In the genomic region with DNA sequence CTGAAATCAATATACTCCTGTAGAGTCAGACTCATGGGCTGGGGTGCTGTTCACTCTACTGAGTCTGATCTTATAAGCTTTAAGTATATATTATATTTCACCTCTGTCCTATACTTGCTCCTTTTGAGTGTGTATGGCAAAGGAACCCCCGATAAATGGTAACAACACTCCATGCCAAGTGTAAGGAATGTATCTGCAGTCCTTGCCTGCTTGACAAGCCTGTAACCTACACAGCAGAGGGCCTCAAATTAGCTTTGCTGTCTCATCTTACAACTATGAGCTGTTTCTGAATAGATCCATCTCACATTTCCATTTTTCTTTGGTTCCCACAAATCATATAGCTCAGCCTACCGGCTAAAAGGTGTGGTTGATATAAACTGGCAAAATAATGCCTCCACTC, we compare ENCODE assay signal across 34 mouse cellular contexts. TPM values are rescaled to one million over a fixed set of nuclear protein-coding genes. Genes with fewer than 3 reads are reported as not detected.
"Had no signal": no experiment of that assay in that cellular context is flagged by ENCODE, and none has a peak within 500 bp of the region (broad histone marks: within the 10 kb centered on the region; RNA-seq: fewer than 3 reads in every experiment).

No protein-coding gene starts in this region.

- H3K9ac ChIP-seq: limb, embryonic 12.5 days; limb, embryonic 13.5 days; limb, embryonic 15.5 days; liver, embryonic 12.5 days; liver, embryonic 13.5 days; liver, embryonic 14.5 days; liver, embryonic 15.5 days; liver, postnatal 0 days; lung, embryonic 14.5 days; lung, embryonic 15.5 days; midbrain, embryonic 12.5 days; midbrain, embryonic 13.5 days; midbrain, embryonic 15.5 days; neural tube, embryonic 12.5 days had no signal

- H3K4me3 ChIP-seq: limb, embryonic 10.5 days; limb, embryonic 12.5 days; limb, embryonic 13.5 days; limb, embryonic 15.5 days; liver, embryonic 12.5 days; liver, embryonic 13.5 days; liver, embryonic 15.5 days; lung, embryonic 15.5 days; megakaryocyte, embryonic 14.5 days; midbrain, embryonic 10.5 days; midbrain, embryonic 12.5 days; midbrain, embryonic 13.5 days; midbrain, embryonic 15.5 days; myocyte; neural tube, embryonic 12.5 days had no signal

- H3K27me3 ChIP-seq: limb, embryonic 12.5 days; limb, embryonic 13.5 days; limb, embryonic 15.5 days; liver, embryonic 12.5 days; liver, embryonic 13.5 days; liver, embryonic 15.5 days; lung, embryonic 15.5 days; midbrain, embryonic 12.5 days; midbrain, embryonic 13.5 days; midbrain, embryonic 15.5 days; neural tube, embryonic 12.5 days had no signal

- DNase-seq: left cerebral cortex, postnatal 4 days; liver; liver, embryonic 13.5 days; liver, postnatal 0 days; lung, adult 18-20 months; lung, adult 2 months; lung, embryonic 14.5 days; lung, postnatal 10 days; lung, postnatal 14 days; lung, postnatal 36 days; lung, postnatal 4 days; midbrain, embryonic 14.5 days had no signal

- H3K9me3 ChIP-seq: limb, embryonic 10.5 days; limb, embryonic 12.5 days; limb, embryonic 13.5 days; limb, embryonic 15.5 days; liver, embryonic 12.5 days; liver, embryonic 13.5 days; liver, embryonic 15.5 days; lung, embryonic 15.5 days; midbrain, embryonic 12.5 days; midbrain, embryonic 13.5 days; midbrain, embryonic 15.5 days; neural tube, embryonic 12.5 days had no signal

- H3K4me1 ChIP-seq: limb, embryonic 10.5 days; limb, embryonic 12.5 days; limb, embryonic 13.5 days; limb, embryonic 15.5 days; liver, embryonic 12.5 days; liver, embryonic 13.5 days; liver, embryonic 15.5 days; lung, embryonic 15.5 days; megakaryocyte, embryonic 14.5 days; midbrain, embryonic 10.5 days; midbrain, embryonic 12.5 days; midbrain, embryonic 13.5 days; midbrain, embryonic 15.5 days; neural tube, embryonic 12.5 days had no signal

- ATAC-seq: liver, embryonic 12.5 days; liver, postnatal 0 days; lung, postnatal 0 days; midbrain, embryonic 13.5 days; midbrain, embryonic 15.5 days; midbrain, embryonic 16.5 days had no signal

- H3K36me3 ChIP-seq: limb, embryonic 10.5 days; limb, embryonic 12.5 days; limb, embryonic 13.5 days; limb, embryonic 15.5 days; liver, embryonic 12.5 days; liver, embryonic 13.5 days; liver, embryonic 15.5 days; lung, embryonic 15.5 days; midbrain, embryonic 10.5 days; midbrain, embryonic 12.5 days; midbrain, embryonic 13.5 days; midbrain, embryonic 15.5 days; neural tube, embryonic 12.5 days had no signal

- H3K27ac ChIP-seq: limb, embryonic 10.5 days; limb, embryonic 12.5 days; limb, embryonic 13.5 days; limb, embryonic 15.5 days; liver, embryonic 12.5 days; liver, embryonic 13.5 days; liver, embryonic 14.5 days; liver, embryonic 15.5 days; lung, embryonic 15.5 days; macrophage; midbrain, embryonic 10.5 days; midbrain, embryonic 12.5 days; midbrain, embryonic 13.5 days; midbrain, embryonic 15.5 days; neural tube, embryonic 12.5 days had no signal

- H3K4me2 ChIP-seq: limb, embryonic 12.5 days; limb, embryonic 13.5 days; limb, embryonic 15.5 days; liver, embryonic 11.5 days; liver, embryonic 12.5 days; liver, embryonic 13.5 days; liver, embryonic 15.5 days; lung, embryonic 14.5 days; lung, embryonic 15.5 days; midbrain, embryonic 11.5 days; midbrain, embryonic 12.5 days; midbrain, embryonic 13.5 days; midbrain, embryonic 15.5 days; neural tube, embryonic 12.5 days had no signal

RNA-seq across cellular contexts. Expression of gene 4930578C19Rik, which starts 46.6 kb away (rescaled TPM):
- polyA plus RNA-seq: liver, adult 2 months; liver, embryonic 11.5 days; liver, embryonic 12.5 days; liver, embryonic 13.5 days; liver, embryonic 14.5 days; liver, embryonic 15.5 days; liver, embryonic 16.5 days; liver, postnatal 0 days; macrophage; myocyte had no signal
